In genomic region chr15:80709593-80709992, GRCm38 (mm10) we compare ENCODE assay signal across 8 mouse cellular contexts. TPM values are rescaled to one million over a fixed set of nuclear protein-coding genes. Genes with fewer than 3 reads are reported as not detected.
DNase-seq lines count a peak whose midpoint lies in the region; TF ChIP-seq lines count a peak whose summit lies in the region.

No protein-coding gene starts in this region.

- H3K4me3 ChIP-seq in myocyte: no peak overlapping the region

- no peak overlapping the region for H3ac ChIP-seq in myocyte (ENCODE audit: control insufficient read depth, insufficient read length)

- intact Hi-C loops in left cerebral cortex, postnatal 4 days (cut with DNase I): loop anchor here (5.0 kb wide), 2 partner anchors 173 to 238 kb away; partner anchors contain the start of gene Adsl
- intact Hi-C loops in left cerebral cortex, postnatal 25 days (cut with DNase I): loop anchor here (5.0 to 10.0 kb wide), 2 partner anchors 485 to 627 kb away; partner anchors contain the start of gene Mrtfa

- no peaks in the 10 kb centered on the region for H3K27me3 ChIP-seq in myocyte (ENCODE audit: control insufficient read depth, insufficient read depth, insufficient read length)

- H3K79me2 ChIP-seq in myocyte (ENCODE audit: control insufficient read depth, insufficient read depth): no peaks in the 10 kb centered on the region

- no peaks in the 10 kb centered on the region for H3K36me3 ChIP-seq in myocyte (ENCODE audit: control insufficient read depth, insufficient read depth)

- TF ChIP-seq POLR2A in myocyte (IDR thresholded peaks at IDR 0.05; ENCODE audit: insufficient read length, low read depth): no peak

- peak overlapping the region; percentile 83 for H3K4me2 ChIP-seq in myocyte (ENCODE audit: low read depth)

- peak; percentile 84 for DNase-seq in left cerebral cortex, postnatal 4 days
- no peak for DNase-seq in left cerebral cortex, postnatal 25 days (ENCODE audit: low spot score in 2 of 2)
- peak; percentile 46 for DNase-seq in adrenal gland, postnatal 25 days
- peak; percentile 60 for DNase-seq in gastrocnemius, postnatal 25 days
- peak; percentile 67 for DNase-seq in kidney, postnatal 14 days
- DNase-seq in urinary bladder, adult 2 months (ENCODE audit: low spot score): no peak
- no peak for DNase-seq in spleen, postnatal 36 days (ENCODE audit: low spot score in 2 of 2)

TF ChIP-seq in myocyte, 11 proteins besides CTCF, POLR2A, EP300 and RAD21:
- no peak for TF ChIP-seq REST (IDR thresholded peaks at IDR 0.05; ENCODE audit: insufficient read depth, insufficient read length)
- 0 out of 2 replicates have a peak, but pooled peaks have one; percentile 1 for TF ChIP-seq CEBPB (IDR thresholded peaks at IDR 0.05; ENCODE audit: insufficient read depth, poor library complexity, severe bottlenecking)
- no peak for TF ChIP-seq POLR2AphosphoS2 (IDR thresholded peaks at IDR 0.05; ENCODE audit: insufficient read length, low read depth)

RNA-seq across cellular contexts. Expression of gene Tnrc6b, which starts 1.5 kb away (rescaled TPM):
- 100 to 1,000 TPM; 145 to 146 TPM for total RNA-seq in left cerebral cortex, postnatal 4 days (2021)
- total RNA-seq in left cerebral cortex, postnatal 25 days (2021): 100 to 1,000 TPM; 110 to 131 TPM
- total RNA-seq in adrenal gland, postnatal 25 days (2021): 75.0 and 83.4 TPM in 2 replicates
- total RNA-seq in gastrocnemius, postnatal 25 days (2021): 10 to 100 TPM; 43.2 to 43.7 TPM
- 8.9 TPM for polyA plus RNA-seq in myocyte (2012; fragmentation: generic; extraction: Trizol)
- polyA plus RNA-seq in urinary bladder, adult 2 months (2012; rRNA removed): 7.8 and 12.6 TPM in 2 replicates

RNA-seq across cellular contexts. Expression of gene Fam83f, which starts 37.9 kb away (rescaled TPM):
- total RNA-seq in left cerebral cortex, postnatal 4 days (2021): under 1 TPM; 0.44 to 0.52 TPM
- under 1 TPM; 0.30 to 0.46 TPM for total RNA-seq in left cerebral cortex, postnatal 25 days (2021)
- 0.15 TPM in 1 of 2 replicates, not detected in the other for total RNA-seq in adrenal gland, postnatal 25 days (2021)
- under 1 TPM; 0.11 to 0.13 TPM for total RNA-seq in gastrocnemius, postnatal 25 days (2021)
- polyA plus RNA-seq in myocyte (2012; fragmentation: generic; extraction: Trizol): not detected
- polyA plus RNA-seq in urinary bladder, adult 2 months (2012; rRNA removed): 18.5 and 19.9 TPM in 2 replicates

Comparison
In these comparisons a context has a peak if more than half of its experiments do, and no peak if none do; other contexts are left out.
1. DNase-seq: peak in left cerebral cortex, postnatal 4 days (single experiment), adrenal gland, postnatal 25 days (single experiment), gastrocnemius, postnatal 25 days (single experiment) and kidney, postnatal 14 days (single experiment); none in left cerebral cortex, postnatal 25 days (0 of 2), urinary bladder, adult 2 months (single experiment) and spleen, postnatal 36 days (0 of 2).